Mouse (Mus musculus) liver, postnatal 0 days (tissue): ENCODE results near the gene Cplane1. TPM values are rescaled to one million over a fixed set of nuclear protein-coding genes. Genes with fewer than 3 reads are reported as not detected.

Experiments used
- ATAC-seq: fragments of 200-750 bp; cut with Nextera tagmentation; 2 replicates; pipeline ENCODE4 v1.8.0; 2017; ENCODE audit warnings: mild to moderate bottlenecking, moderate library complexity
- DNase-seq: peaks from one replicate; pipeline ENCODE4 v3.0.0-alpha.2; 2016
- H3K27ac ChIP-seq: fragments of 300-500 bp; sonication (generic); 2 replicates; pipeline ENCODE4 v1.5.1; 2014; ENCODE audit warnings: antibody characterized with exemption, moderate library complexity, mild to moderate bottlenecking, low read depth
- H3K27me3 ChIP-seq: fragments of 300-500 bp; sonication (generic); 2 replicates; pipeline ENCODE4 v1.6.1; 2014; ENCODE audit warnings: low read length, control low read depth, mixed read lengths; ENCODE audit not compliant: insufficient read depth
- H3K36me3 ChIP-seq: fragments of 300-500 bp; sonication (generic); replicated peaks from 2 replicates; pipeline ENCODE4 v1.6.1; 2014; ENCODE audit warnings: mild to moderate bottlenecking, control low read depth, low read length, moderate library complexity, mixed read lengths; ENCODE audit not compliant: insufficient read depth
- H3K4me1 ChIP-seq: fragments of 300-500 bp; sonication (generic); 2 replicates; pipeline ENCODE4 v1.6.1; 2014; ENCODE audit warnings: antibody characterized with exemption, mild to moderate bottlenecking, control low read depth; ENCODE audit not compliant: insufficient read depth
- H3K4me2 ChIP-seq: fragments of 300-500 bp; sonication (generic); 2 replicates; pipeline ENCODE4 v1.6.1; 2014; ENCODE audit warnings: low read depth, mild to moderate bottlenecking, low read length, moderate library complexity, mixed read lengths
- H3K4me3 ChIP-seq: fragments of 300-500 bp; sonication (generic); 2 replicates; pipeline ENCODE4 v1.5.1; 2014; ENCODE audit warnings: low read depth, low read length
- H3K9ac ChIP-seq: fragments of 300-500 bp; sonication (generic); replicated peaks from 2 replicates; pipeline ENCODE4 v1.6.1; 2014; ENCODE audit warnings: mild to moderate bottlenecking, moderate library complexity
- H3K9me3 ChIP-seq: fragments of 300-500 bp; sonication (generic); 2 replicates; pipeline ENCODE4 v1.6.1; 2016; ENCODE audit warnings: mild to moderate bottlenecking, control low read depth, low read length, mixed read lengths
- CTCF ChIP-seq: sonication (generic); IDR thresholded peaks from 2 replicates; pipeline ENCODE4 v1.5.1; 2016; ENCODE audit warnings: antibody characterized with exemption, low read depth
- EP300 ChIP-seq: IDR thresholded peaks from 2 replicates; pipeline ENCODE4 v1.6.1; 2016; ENCODE audit warnings: antibody characterized with exemption, low read depth, mild to moderate bottlenecking
- WGBS: fragments of 180-500 bp; shearing (Covaris S2); extraction: QIAGEN DNeasy Blood & Tissue Kit; methylation state at CpG from one replicate; pipeline ENCODE4 v1.1.7; 2014; ENCODE audit not compliant: insufficient replicate concordance; 5-methylcytosine and 5-hydroxymethylcytosine counted together
- polyA plus RNA-seq: library from polyadenylated mRNA; unstranded; fragments of >200 nt; fragmentation: Nextera tagmentation; extraction: Ambion mirVana; gene quantifications from 2 replicates; pipeline ENCODE4 v1.2.1, GENCODE M21; 2015

Gene Cplane1
- polyA plus RNA-seq, 1 experiment from 2014 or later = 0.61 TPM

GRCm38 (mm10) chr15:8317381-8317780 lies 148.5 kb downstream of the Cplane1 start:
- ATAC-seq (no peak), DNase-seq (no peak)
- Histone ChIP-seq H3K27ac (no peak overlapping the region), H3K9ac (no peak overlapping the region), H3K4me3 (no peak overlapping the region), H3K9me3 (no peaks in the 10 kb centered on the region), H3K4me2 (no peak overlapping the region), H3K36me3 (peaks cover 48% of the 10 kb centered on the region), H3K4me1 (no peaks in the 10 kb centered on the region), H3K27me3 (no peaks in the 10 kb centered on the region)
- 83% methylated on average over 4 of the region's 4 CpGs for WGBS
- TF ChIP-seq EP300 (no peak), CTCF (no peak)

DNA sequence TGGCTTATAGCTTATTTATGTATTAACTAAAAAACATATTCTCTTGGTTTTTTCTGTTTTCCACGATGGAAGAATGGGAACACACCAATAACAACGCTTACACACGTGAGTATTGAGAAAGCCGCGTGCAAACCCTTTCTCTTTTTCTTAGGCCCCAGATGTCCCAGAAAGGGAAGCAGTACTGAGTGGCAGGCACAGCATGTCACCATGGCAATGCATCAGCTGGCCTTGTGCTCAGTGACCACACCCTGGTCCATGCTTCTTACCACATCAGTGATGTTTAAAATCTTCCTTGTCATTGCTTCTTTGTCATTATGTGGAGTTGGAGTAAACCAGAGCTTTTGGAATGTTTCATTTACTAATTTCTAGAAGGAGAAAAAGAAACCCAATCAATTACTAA lies 150.3 kb downstream of the Cplane1 start:
- TF ChIP-seq EP300 = no peak
- no peak for TF ChIP-seq CTCF
- WGBS = 94% methylated on average over 5 of the region's 5 CpGs
- Histone ChIP-seq H3K27ac (no peak overlapping the region), H3K36me3 (peaks cover 53% of the 10 kb centered on the region), H3K9me3 (no peaks in the 10 kb centered on the region), H3K27me3 (no peaks in the 10 kb centered on the region), H3K4me1 (no peaks in the 10 kb centered on the region), H3K4me3 (no peak overlapping the region), H3K4me2 (no peak overlapping the region), H3K9ac (no peak overlapping the region)
- DNase-seq (no peak), ATAC-seq (no peak)

Other genes starting within 250 kb of the Cplane1 start
- 13.1 and 15.5 TPM in 2 replicates for gene Wdr70, start 69.9 kb upstream of the Cplane1 start, polyA plus RNA-seq
- gene Nup155, start 59.8 kb upstream of the Cplane1 start, polyA plus RNA-seq = 3.6 and 4.1 TPM in 2 replicates